Mouse (Mus musculus) cerebellum, postnatal 14 days (tissue): ENCODE measurements around the gene Afap1l2.

ENCODE experiments used
- DNase-seq, 2 experiments: peaks; one replicate each; pipeline ENCODE4 v3.0.0; 2021; ENCODE audit warnings: mixed read lengths in 2 of 2

Gene Afap1l2

DNA sequence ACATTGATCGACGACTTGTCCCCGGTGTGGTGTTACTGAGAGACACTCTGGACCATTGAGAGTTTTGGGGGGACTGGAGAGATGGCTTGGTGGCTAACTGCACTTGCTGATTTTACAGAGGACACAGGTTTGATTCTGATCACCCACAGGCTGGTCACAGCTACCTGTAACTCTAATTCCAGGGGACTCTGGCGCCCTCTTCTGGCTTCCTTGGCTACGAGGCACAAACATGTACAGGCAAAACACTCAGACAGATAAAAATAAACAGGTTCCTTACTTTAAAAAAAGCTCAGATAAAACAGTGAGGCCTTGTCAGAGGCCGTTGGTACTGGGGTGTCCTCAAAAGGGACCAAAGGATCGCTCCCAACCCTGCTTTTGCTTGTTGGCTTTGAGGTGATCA lies 72.3 kb downstream of the Afap1l2 start:
- peak; percentile 70 to 79 for DNase-seq

DNA sequence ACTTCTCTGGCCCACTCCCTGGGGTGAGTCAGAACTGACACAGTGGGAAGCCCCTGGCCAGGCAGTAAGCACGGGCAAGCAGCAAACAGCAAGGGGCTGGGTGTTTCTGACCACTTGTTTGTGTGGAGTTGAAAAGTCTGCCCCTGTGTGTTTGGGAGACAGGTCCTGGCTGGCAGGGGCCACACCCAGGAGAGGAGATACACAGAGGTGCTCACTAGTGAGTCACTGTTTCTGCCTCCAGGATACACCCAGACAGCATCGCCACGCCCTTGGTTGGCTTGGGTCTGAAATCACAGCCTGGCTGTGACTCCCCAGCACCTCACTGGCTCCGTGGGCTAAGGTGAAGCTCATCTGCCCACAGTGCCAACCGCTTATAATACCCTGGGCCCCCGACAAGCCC lies 72.9 kb downstream of the Afap1l2 start:
- no peak for DNase-seq

DNA sequence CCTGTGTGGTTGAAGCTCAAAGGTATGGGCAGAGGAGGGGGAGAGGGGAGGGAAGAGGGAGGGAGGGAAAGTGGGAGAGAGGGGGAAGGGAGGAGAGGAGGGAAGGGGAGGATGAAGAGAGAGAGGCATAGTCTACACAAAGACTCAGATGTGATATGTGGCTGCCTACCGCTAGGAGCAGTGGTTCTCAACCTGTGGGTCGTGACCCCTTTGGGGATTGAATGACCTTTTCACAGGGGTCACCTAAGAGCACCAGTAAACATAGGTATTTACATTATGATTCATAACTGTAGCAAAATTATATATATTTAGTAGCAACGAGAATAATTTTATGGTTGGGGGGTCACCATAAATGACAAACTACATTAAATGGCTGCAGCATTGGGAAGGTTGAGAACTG lies 74.2 kb downstream of the Afap1l2 start:
- no peak for DNase-seq

DNA sequence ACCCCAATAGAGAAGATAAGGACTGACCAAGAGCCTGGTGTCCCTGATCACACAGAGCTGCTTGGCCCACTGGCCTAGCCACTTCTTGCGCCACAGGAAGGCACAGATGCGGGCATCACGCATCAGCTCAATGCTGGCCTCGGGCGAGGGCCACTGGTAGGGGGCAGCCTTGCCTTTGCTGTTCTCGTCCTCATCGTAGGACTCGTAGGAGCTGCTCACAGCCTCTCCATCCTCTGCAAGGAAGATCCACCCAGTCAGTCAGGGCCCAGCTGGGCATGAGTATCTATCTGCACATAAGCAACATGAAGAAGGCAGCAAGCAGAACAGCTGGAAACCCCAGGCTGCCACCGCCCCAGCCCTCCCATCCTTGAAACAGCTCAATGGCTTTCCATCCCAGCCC lies 78.0 kb downstream of the Afap1l2 start:
- peak in 1 of 2 experiments; percentile 42 for DNase-seq

GRCm38 (mm10) chr19:56929392-56929791 lies 78.6 kb downstream of the Afap1l2 start:
- no peak for DNase-seq

- no peak for DNase-seq
Observed at GRCm38 (mm10) chr19:56921744-56922143, 86.3 kb downstream of the Afap1l2 start.

- DNase-seq, result no peak
Observed at GRCm38 (mm10) chr19:56920232-56920631, 87.8 kb downstream of the Afap1l2 start.

GRCm38 (mm10) chr19:56919628-56920027 lies 88.4 kb downstream of the Afap1l2 start:
- peak; percentile 96 to 97 for DNase-seq

DNA sequence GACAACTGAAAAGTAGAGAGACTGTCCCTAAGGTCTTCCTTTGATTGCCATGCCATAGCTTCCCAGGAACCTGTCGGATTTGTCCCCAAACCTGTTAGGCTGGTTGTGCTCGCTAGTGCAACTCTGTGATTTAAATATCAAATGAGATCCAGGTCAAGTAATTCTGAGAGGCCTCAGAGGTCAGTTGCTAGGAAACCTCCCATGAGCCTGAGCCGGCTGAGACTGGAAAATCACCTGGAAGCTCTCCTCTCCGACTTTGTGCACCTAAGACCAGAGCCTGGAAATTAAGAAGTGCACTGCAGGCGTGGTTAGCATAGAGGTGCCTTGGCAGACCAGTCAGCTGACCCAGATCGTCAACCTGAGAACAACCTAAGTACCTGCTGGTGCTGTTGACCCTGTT lies 92.9 kb downstream of the Afap1l2 start:
- DNase-seq, result no peak

DNA sequence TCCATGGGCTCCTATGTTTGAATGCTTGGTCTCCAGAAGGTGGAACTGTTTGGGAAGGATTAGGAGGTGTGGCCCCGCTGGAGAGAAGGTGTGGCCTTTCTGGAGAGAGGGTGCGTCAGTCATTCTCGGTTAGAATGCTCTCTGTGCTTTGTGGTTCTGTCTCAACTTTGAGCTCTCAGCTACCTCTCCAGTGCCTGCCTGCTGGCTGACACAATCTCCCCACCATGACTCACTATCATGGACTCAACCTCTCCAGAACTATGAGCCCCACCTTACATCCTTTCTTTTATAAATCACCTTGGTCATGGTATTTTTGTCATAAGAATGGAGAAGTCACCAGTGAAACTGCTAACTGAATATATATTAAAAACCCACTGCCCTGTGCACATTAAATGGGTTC lies 93.4 kb downstream of the Afap1l2 start:
- no peak for DNase-seq

- no peak for DNase-seq
Observed at GRCm38 (mm10) chr19:56913761-56914160, 94.3 kb downstream of the Afap1l2 start.

DNA sequence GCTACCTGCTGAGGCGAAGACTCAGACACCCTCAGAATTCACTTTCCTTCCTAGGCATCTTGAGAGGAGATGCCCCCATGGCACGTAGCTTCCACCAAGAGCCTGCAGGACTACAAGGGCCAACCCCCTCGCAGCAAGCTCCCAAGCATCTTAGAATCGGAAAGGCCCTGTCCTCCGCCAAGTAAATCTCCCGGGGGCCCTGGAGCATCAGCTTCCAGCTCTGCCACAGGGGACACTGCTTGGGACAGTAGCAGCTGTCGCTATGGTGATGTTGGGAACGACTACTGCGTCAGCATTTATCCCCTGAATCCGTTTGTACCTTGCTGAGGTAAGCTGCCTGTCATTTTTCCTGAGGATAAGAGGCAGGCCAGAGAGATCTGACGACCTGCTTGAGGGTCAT lies 97.5 kb downstream of the Afap1l2 start:
- DNase-seq, result no peak

DNA sequence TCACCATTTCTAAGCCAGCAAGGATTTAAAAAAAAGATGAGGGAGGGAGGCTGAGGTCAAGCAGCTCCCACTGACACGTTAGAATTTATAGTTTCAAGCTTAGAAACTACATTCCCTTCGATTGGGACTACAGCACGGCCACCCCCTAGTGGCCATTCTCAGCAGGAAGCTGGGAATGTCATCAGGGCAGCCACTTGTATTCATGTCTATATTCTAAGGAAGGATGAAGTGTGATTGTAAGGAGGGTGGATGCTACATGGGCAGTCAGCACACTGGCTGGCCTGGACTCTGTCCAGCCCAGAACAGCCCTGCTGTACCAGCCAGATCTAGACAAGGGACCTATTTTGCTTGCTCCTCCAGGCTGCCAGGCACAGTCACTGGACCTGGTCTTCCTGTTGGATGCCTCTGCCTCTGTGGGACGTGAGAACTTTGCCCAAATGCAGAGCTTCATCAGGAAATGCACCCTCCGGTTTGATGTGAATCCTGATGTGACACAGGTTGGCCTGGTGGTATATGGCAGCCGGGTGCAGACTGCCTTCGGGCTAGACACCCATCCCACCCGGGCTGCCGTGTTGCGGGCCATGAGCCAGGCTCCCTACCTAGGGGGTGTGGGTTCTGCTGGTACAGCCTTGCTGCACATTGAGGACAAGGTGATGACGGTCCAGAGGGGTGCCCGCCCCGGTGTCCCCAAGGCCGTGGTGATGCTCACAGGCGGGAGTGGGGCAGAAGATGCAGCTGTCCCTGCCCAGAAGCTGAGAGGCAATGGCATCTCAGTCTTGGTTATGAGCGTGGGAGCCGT lies 99.4 kb downstream of the Afap1l2 start:
- DNase-seq, result peak; percentile 40 to 58

GRCm38 (mm10) chr19:56907850-56908249 lies 100.2 kb downstream of the Afap1l2 start:
- DNase-seq, result no peak

DNA sequence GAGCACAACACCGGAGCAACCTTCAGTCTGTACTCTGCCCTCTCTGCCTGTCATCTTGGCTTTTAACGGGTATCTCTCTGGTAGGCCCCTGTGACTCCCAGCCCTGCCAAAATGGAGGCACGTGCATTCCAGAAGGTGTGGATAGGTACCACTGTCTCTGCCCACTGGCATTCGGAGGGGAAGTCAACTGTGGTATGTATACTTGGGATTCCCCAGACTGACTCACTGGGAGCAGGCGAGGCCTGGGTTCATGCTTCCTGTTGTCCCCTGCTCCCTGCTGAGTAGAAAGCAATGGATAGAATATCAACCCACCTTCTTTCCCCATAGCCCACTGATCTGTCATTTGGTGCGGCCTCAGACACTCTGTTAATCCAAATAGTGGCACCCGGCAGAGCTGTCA lies 102.6 kb downstream of the Afap1l2 start:
- DNase-seq, result no peak

DNA sequence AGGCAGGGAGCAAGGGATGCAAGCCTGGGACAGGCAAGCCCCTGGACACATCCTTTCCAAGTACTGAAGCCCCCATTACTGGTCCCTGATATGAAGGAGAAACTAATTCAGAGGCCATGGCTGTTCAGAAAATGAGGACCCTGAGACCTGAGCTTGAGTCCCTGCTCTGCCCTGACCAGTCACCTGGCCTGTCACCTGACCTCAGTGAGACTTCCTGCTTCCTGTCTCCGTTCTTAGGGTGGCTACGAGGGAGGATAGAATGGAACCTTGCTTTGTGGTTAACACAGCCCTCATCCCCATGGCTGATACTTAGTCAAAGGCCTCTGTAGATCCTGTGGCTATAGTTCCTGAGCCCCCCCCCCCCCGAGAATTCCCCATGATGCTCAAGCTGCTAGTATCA lies 103.9 kb downstream of the Afap1l2 start:
- no peak for DNase-seq

- DNase-seq, result no peak
Observed at GRCm38 (mm10) chr19:56897654-56898053, 110.4 kb downstream of the Afap1l2 start.

GRCm38 (mm10) chr19:56893326-56893725 lies 114.7 kb downstream of the Afap1l2 start:
- DNase-seq, result peak; percentile 63 to 76

GRCm38 (mm10) chr19:56892586-56892985 lies 115.4 kb downstream of the Afap1l2 start:
- DNase-seq, result peak; percentile 35 to 40

- no peak for DNase-seq
Observed at GRCm38 (mm10) chr19:56891438-56891837, 116.6 kb downstream of the Afap1l2 start.

GRCm38 (mm10) chr19:56888654-56889053 lies 119.4 kb downstream of the Afap1l2 start:
- DNase-seq, result no peak

- no peak for DNase-seq
Observed at GRCm38 (mm10) chr19:56887879-56888278, 120.1 kb downstream of the Afap1l2 start.

DNA sequence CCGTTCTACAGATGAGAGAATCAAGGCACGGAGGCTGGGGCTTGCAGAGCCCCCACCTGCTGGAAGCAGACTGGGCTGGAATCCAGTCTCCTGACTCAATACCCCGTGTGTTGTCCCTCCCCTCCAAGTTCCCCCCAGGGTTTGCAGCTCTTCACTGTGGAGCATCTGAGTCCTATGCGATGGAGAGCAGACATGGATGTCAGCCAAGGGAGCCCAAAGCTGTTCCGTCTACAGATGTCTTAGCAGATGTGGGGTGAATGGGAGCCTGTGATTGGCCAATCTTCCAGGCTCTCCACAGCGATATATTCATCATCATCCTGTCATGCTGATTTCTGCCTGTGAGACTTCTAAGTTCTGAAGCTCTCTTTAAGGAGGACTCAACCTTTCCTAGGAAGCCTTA lies 130.7 kb downstream of the Afap1l2 start:
- DNase-seq, result no peak

DNA sequence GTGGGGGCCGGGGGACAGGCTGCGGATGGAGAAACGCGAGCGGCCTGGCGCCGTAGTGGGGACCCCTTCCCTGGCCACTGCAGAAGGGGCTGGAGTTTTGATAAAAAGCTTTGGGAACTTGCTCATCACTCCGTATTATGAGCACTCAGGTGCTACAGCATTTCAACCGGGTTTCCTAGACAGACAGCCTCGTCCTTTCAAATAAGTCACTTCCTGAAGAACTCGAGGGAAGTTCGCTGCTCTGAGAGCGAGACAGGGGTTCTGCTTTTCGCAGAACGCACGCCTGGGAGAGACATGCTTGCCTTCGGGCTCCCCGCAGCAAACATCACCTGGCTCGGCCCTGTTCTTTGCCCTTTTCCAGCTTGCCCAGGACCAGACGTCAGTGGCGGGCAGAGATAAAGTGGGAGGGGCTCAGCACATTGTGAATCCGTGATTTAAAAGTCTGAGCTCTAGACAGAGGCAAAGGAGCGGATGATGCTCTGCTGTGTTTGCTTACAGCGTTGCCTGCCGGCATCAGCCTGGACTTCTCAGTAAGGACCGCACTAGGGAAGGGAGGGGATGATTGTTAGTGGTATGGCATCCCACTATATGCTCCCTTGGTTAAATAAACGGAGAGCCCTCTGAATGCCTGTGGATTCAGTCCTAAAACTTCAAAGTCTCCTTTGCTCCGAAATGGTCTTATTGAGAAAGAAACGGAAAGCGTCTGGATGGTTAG lies 133.3 kb downstream of the Afap1l2 start:
- no peak for DNase-seq
